Mouse (Mus musculus): ENCODE measurements around the gene Sertad2.

Gene Sertad2

GRCm38 (mm10) chr11:20542739-20543452 lies at the start of gene Sertad2:
Gene Sertad2, plus strand, starts transcription at chr11:20543253.
- peak; percentile 99 for DNase-seq (ENCODE audit: low spot score in 2 of 2)

DNA sequence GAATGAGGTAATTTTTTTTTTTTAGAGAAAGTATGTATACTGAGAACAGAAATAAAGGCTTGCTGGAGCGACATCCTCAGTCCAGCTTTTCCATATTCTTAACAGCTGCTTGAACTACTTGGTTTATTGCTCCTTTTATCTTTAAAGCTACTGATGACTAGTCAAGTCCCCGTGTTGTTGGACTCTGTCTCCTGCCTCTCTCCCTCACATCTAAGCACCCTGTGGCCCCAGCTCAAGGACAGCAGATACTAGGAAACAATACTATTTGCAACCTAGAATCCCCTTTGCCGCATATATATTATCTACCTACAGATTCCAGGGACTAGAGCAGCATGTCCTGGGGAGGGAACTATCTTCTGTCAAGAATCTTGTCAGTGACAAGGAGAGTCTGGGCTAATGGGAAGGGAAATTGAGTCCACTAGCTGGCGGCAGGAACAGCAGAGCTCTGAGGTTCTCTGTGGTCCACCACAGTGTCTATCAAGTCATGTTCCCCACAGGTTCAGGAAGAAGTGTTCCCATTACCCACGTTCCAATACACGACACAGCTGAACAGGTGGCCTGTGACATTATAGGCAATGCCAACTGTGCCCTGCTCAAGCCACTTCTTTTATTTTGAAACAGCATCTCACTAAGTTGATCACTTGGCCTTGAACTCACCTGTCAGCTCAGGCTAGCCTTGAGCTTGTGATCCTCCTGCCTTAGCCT lies 49.0 kb upstream of the Sertad2 start:
- no peak for DNase-seq (ENCODE audit: low spot score in 2 of 2)

DNA sequence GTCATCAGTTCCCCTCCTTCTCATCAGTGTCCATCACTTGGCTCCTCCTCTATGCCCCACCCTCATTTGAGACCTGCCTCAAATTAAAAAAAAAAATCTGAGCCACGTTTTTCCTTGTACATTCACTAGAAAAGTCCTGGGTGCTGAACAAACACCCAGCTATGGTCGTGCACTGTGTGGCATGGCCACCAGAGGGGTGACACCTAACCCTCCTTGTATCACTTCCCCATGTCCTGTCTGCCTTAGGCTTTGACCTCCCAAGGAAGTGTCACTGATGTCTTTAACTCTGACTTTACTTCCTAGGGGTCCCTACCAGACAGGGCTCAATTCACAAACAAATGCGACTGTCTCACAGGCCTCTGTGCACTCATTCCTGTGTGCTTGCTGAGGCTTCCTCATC lies 42.5 kb upstream of the Sertad2 start:
- DNase-seq (ENCODE audit: low spot score in 2 of 2) = no peak

DNA sequence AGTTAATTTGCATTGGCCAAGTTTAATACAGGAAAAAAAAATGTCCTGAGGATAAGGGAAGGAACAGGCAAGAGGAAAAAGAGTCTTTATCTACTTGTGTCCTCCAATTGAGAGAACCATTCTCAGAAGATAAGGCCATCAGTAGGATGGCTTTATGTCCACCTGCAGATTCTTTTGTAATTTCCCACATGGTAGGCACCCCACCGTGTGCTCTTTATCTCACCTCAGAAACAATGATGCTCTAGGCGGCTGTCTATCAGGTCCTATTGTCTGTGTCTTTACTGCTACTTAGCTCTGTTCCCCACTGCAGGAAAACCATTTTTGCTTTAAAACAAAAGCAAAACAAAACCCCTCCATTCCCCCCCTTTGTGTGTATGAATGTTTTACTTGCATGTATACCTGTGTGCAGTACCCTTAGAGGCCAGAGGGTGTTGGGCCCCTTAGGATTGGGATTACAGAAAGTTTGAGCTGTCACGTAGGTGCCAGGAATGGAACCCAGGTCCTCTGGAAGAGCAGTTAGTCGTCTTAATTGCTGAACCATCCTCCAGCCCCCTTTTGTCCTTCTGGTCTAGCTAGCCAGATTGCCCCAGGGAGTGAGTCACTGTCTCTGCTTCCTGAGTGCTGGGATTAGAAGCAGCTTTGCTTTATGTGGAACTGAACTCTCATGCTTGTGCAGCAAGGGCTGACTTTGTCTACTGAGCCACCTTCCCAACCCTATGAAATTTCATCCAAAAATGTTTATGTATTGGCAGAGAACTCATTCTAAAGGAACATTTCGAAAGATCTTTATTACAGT lies 41.7 kb upstream of the Sertad2 start:
- no peak for DNase-seq (ENCODE audit: low spot score in 2 of 2)

- DNase-seq (ENCODE audit: low spot score in 2 of 2) = no peak
Observed at GRCm38 (mm10) chr11:20513574-20513973, 29.5 kb upstream of the Sertad2 start.

DNA sequence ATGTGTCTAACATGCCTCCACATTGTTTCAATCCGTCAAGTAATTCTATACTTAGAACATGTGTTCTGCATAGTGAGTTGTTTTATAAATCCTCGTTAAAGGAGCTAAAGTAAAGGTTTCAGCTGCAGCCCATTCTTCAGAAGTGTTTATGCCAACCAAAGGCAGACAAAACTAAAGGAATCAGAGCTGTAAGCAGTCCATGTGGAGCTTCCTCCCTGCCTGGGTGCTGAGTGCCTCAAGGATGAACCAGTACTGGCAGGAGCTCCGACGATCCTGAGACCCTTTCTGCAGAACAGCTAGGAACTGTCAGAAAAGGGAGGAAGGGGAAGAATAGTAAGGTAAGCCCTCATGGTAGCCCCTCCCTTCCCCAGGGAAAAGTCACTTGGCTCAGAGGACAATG lies 28.3 kb upstream of the Sertad2 start:
- DNase-seq (ENCODE audit: low spot score in 2 of 2) = no peak

DNA sequence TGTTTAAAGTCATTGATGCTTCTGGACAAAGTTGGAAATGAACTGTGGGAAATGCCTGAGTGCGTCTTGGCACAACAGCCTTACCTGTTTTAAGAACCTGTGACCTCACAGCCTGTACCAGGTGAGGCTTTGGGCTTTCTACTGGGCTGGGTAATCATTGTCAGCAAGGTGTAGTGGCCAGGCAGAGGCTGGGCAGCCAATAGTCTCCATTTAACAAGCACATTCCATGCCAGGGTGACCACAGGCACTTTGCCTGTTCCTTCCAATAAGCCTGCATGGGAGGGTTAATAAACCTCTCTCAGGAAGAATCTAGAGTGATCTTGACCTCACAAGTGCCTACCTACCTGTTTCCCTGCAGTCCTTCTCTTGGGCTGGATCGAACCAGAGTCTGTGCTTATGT lies 21.7 kb upstream of the Sertad2 start:
- DNase-seq (ENCODE audit: low spot score in 2 of 2) = no peak

DNA sequence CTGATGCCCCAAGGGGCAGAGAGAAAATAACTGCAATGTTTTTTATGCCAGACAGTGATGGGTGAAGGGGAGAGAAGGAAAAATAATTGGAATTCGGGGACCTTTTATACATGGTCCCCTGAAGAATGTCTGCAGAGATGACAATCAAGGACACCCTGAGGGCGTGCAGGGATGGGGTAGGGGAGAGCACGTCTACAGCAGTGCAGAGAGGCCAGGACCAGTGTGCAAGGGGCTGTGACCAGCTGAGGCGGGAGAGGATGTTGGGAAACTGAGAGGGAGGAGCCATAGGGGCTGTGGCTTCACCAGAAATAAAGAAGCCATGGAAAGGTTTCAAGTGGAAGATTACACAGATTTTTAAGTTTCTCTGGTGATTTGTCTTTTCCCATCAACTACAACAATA lies 20.3 kb upstream of the Sertad2 start:
- no peak for DNase-seq (ENCODE audit: low spot score in 2 of 2)

- no peak for DNase-seq (ENCODE audit: low spot score in 2 of 2)
Observed at GRCm38 (mm10) chr11:20524435-20524834, 18.6 kb upstream of the Sertad2 start.

DNA sequence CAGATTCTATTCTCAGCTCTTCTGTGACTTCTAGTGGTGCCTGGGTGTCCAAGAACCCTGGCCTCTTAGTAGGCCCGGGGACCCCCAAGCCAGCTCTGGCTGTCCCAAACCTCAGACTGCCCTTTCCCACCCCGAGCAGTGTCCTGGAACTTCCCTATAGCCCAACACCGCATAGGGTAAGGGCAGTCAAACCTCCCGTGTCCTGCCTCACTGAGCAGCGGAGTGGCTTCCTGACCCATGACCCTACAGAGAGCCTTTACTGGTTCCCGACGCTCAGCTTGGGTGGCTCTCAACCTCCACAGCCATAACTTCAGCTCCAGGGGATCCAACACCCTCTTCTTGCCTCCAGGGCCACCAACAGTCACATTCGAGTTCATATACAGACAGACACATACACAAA lies 17.1 kb upstream of the Sertad2 start:
- no peak for DNase-seq (ENCODE audit: low spot score in 2 of 2)

DNA sequence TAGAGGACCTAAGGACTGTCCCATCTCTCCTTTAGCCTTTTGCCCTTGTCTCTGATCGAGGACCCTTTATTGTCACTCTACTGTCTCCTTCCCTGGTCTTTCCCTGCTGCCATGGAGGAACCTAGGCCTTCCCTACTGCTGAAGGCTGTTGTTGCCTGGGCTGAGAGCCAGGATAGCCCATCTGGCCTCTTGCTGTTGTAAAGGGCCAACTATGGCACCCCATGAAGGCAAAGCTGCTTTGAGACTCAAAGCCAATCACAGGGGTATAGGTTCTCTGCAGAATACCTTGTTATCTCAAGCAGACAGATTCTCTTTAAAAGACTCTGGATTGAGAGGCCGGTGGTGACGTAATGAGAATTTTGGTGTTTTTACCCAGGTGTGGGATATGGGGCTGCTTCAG lies 15.2 kb upstream of the Sertad2 start:
- no peak for DNase-seq (ENCODE audit: low spot score in 2 of 2)

DNA sequence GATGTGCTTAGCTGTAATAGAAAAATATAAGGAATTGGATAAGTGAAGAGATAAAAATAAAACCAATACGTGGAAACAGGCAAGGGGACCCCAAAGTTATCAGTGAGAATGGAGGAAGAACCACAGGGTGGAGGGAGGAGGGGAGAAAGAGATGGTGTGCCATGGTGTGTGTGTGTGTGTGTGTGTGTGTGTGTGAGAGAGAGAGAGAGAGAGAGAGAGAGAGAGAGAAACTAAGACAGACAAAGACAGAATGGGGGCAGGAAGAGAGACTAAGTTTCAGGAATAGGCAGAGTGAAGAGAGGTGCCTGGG lies 11.4 kb upstream of the Sertad2 start:
- no peak for DNase-seq (ENCODE audit: low spot score in 2 of 2)

DNA sequence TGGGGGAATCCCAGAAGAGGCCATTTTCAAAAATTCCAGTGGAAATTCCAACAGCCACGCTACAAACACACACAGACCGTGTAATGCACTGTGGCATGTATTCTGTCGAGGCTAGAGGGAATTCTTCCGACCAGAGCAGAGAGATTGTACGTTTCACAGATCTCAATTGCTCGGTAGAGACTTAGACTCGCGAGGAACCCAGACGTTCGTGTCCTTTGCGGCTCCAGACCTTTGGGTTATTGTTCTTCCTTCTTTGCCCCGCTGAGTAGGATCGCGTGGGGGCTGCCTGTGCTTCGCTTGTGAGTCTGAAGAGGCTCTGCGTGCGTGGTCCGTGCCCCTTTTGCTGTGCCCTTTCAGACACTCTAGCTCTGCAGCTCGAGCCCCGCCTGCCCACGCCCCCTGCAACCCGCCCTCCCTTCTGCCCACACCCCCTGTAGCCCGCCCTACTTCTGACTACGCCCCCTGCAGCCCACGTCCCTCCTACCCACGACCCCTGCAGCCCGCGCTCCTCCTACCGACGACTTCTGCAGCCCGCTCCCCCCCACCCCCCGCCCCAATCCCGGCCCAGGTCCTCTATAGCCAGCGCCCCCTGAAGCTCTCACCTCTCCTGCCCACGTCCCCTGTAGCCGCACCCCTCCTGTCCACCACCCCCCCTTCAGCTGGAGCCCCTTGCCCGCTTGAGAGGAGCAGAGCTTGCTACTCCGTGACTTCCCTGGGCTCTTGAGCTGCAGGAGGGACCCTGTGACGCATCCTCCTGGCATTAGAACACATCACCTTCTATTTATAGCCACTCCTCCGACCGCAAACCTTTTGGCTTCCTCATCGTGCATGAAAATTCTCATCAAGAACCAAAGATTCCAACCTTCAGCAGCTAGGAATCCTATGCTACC lies 10.8 kb upstream of the Sertad2 start:
- peak in 1 of 2 experiments; percentile 43 for DNase-seq (ENCODE audit: low spot score in 2 of 2)

GRCm38 (mm10) chr11:20533231-20533630 lies 9.8 kb upstream of the Sertad2 start:
- no peak for DNase-seq (ENCODE audit: low spot score in 2 of 2)

DNA sequence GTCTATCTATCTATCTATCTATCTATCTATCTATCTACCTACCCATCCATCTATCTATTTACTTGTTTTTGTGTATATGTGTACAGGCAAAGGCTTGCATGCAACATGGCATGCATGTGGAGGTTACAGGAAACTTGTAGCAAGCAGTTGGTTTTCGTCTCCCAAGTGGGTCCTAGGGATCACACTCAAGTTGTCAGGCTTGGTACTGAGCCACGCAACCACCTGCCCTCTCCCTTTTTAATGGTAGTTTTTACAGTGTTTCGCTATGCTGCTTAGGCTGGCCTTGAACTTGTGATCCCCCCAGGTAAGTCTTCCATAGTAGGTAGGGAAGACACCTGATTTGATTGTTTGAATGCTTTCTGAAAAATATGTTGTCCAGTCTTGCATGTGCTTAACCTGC lies 5.8 kb upstream of the Sertad2 start:
- DNase-seq (ENCODE audit: low spot score in 2 of 2) = no peak

DNA sequence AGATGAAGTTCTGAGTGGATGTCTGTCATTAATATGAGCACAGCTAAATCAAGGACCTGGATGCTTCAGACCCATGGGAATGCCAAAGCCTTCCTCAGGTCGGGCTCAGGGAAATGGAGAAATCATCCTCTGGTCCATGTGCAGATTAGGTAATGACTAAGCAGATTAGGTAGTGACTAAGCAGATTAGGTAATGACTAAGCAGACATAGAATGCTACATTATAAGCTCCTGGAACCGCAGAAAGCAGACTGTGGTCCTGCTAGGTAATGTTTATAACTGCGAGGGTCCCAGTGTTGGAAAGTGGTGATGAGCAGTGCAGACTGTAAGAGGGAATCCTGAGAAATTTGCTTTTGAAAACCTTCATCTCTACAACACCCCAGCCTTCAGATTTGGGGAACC lies 4.6 kb upstream of the Sertad2 start:
- no peak for DNase-seq (ENCODE audit: low spot score in 2 of 2)

DNA sequence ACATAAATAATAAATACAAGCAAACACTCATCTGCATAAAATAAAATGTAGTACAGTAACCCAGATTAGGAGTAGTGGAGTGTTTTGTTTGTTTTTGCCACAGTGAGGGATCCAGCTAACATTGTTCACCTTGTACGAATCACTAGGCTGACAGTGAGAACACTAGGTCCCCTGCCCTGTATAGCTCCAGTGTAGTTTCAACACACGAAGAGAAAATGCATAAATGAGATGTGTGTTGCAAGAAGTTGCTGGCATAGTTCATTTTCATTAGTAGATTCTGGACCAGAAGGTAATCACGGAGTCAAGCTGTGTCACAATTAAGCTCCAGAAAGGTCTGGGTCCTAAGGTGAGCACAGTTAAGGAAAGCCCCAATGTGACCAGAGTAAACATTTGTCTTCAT lies 1.8 kb upstream of the Sertad2 start:
- DNase-seq (ENCODE audit: low spot score in 2 of 2) = no peak

GRCm38 (mm10) chr11:20541995-20542637 lies 937 bp upstream of the Sertad2 start:
- DNase-seq (ENCODE audit: low spot score in 2 of 2) = no peak

- DNase-seq (ENCODE audit: low spot score in 2 of 2) = no peak
Observed at GRCm38 (mm10) chr11:20543453-20544120, 534 bp downstream of the Sertad2 start.

DNA sequence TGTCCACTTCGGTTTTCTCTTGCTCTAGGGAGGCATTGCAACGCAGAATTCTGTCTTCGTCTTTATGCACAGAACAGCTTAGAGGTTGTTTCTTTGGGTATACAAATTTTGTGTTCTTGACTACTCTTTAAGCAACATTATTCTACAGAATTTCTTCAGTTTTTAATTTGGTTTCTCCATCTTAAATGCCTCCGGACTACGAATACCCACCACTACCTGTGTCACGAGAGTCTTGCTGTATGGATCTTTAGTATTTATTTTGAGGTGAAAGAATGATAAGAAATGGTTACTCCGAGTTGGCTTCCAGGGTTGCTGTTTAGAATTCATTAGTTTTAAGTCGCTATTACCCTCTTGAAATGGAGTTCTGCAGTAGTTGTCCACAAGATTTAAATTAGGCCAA lies 1.3 kb downstream of the Sertad2 start:
- no peak for DNase-seq (ENCODE audit: low spot score in 2 of 2)

Measured in frontal cortex, postnatal 10 days (tissue).